Mouse (Mus musculus): ENCODE results near the gene Susd2. TPM values are rescaled to one million over a fixed set of nuclear protein-coding genes. Genes with fewer than 3 reads are reported as not detected.

Gene Susd2
- total and polyA plus RNA-seq, 2 experiments from 2014 or later: 3.6 to 6.1 TPM

DNA sequence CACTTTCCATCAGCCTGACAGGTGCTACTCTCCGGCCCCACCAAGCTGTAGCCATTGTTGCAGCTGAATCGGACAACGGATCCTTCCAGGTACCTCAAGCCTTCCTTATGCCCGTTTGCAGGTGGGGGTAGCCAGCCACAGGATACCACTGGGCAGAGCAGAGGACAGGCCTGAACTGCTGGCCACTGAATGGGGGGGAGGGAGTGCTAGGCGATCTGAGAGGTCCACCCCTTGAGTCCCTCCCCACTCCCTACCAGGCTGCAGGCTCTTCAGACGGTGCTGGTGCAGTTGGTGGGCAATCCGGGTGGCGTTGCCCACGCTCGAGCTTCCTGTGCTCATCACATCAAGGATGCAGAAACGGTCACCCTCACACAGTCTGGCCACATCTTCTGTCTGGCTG, 6.1 kb downstream of the Susd2 start:
- Histone ChIP-seq H3K9ac (replicated peaks; ENCODE audit: low read depth, low read length) (no peak overlapping the region), H3K36me3 (replicated peaks; ENCODE audit: control insufficient read depth, insufficient read depth, low read length) (no peaks in the 10 kb centered on the region), H3K4me1 (ENCODE audit: control insufficient read depth, insufficient read depth) (peaks cover 4% of the 10 kb centered on the region; the same call in 1 of the 2 replicates), H3K4me3 (ENCODE audit: low read depth, low read length) (no peak overlapping the region), H3K4me2 (ENCODE audit: low read depth, low read length) (no peak overlapping the region), H3K9me3 (replicated peaks; ENCODE audit: control insufficient read depth, low read length) (no peaks in the 10 kb centered on the region), H3K27me3 (ENCODE audit: control insufficient read depth, insufficient read depth, low read length) (no peaks in the 10 kb centered on the region), H3K27ac (ENCODE audit: low read depth) (no peak overlapping the region)
- 80% methylated on average over 11 of the region's 11 CpGs for WGBS
- TF ChIP-seq EP300 (IDR thresholded peaks at IDR 0.05; ENCODE audit: low read depth): no peak
- TF ChIP-seq CTCF (IDR thresholded peaks at IDR 0.05; ENCODE audit: low read depth): no peak
- no peak for ATAC-seq (ENCODE audit: insufficient read depth, low read depth)
- no peak for DNase-seq (ENCODE audit: low spot score)

DNA sequence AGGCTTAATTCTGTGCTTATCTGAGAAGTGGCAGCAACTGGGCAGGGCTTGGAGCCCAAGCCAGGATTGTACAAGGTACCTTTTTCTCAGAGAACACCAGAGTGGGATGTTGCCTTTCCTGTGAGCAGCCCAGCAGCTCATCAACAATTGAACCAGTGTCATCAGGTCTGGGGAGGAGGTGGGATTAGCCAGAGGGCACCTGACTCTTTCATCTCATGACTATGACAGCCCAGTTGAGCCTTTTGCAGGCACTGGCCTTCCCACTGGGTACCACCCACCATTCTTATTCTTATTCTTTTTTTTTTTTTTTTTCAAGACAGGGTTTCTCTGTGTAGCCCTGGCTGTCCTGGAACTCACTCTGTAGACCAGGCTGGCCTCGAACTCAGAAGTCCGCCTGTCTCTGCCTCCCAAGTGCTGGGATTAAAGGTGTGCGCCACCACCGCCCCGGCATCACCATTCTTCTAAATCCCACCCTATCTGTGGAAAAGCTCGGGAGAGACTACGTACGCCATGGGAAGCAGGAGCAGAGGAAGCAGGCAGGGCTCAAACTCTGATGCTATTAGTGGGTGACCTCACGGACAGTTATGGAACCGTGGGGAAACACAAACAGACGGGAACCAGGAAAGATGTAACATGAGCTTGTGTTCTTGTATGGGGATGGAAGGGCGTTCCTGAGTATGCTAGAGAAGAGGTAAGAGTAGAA, 7.6 kb downstream of the Susd2 start:
- no peak for ATAC-seq (ENCODE audit: insufficient read depth, low read depth)
- TF ChIP-seq CTCF (IDR thresholded peaks at IDR 0.05; ENCODE audit: low read depth): no peak
- TF ChIP-seq EP300 (IDR thresholded peaks at IDR 0.05; ENCODE audit: low read depth): no peak

DNA sequence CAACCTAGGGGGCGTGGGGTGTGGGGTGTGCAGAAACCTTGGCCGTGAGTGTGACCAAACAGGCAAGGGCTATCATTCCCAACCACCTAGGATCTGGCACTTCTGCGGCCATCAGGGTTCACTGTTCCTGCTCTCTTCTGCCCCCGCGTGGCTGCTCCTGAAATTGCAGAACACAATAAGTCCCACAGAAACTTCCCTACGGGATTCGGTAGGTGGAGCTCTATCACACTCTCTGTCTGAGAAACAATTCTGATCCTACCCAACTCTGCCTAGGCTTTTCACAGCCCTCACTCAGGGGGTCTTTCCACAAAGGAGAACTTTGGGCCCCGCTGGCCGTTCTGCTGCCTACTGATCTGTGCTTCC, 8.1 kb downstream of the Susd2 start:
- Histone ChIP-seq H3K4me3 (ENCODE audit: low read depth, low read length) (no peak overlapping the region), H3K9me3 (replicated peaks; ENCODE audit: control insufficient read depth, low read length) (no peaks in the 10 kb centered on the region), H3K9ac (replicated peaks; ENCODE audit: low read depth, low read length) (no peak overlapping the region), H3K27me3 (ENCODE audit: control insufficient read depth, insufficient read depth, low read length) (no peaks in the 10 kb centered on the region), H3K4me2 (ENCODE audit: low read depth, low read length) (no peak overlapping the region), H3K36me3 (replicated peaks; ENCODE audit: control insufficient read depth, insufficient read depth, low read length) (no peaks in the 10 kb centered on the region), H3K4me1 (ENCODE audit: control insufficient read depth, insufficient read depth) (peaks cover 12% of the 10 kb centered on the region; the same call in 1 of the 2 replicates), H3K27ac (ENCODE audit: low read depth) (no peak overlapping the region)
- 4% methylated on average over 9 of the region's 9 CpGs for WGBS
- DNase-seq (ENCODE audit: low spot score) (peak; percentile 84), ATAC-seq (ENCODE audit: insufficient read depth, low read depth) (peak; percentile 40; the same call in 1 of the 2 replicates)
- TF ChIP-seq CTCF (IDR thresholded peaks at IDR 0.05; ENCODE audit: low read depth): peak; percentile 99
- no peak for TF ChIP-seq EP300 (IDR thresholded peaks at IDR 0.05; ENCODE audit: low read depth)

More for the DNA sequence above, 7.6 kb downstream of the Susd2 start:
- Histone ChIP-seq H3K4me1 (ENCODE audit: control insufficient read depth, insufficient read depth) (peaks cover 12% of the 10 kb centered on the region; the same call in 1 of the 2 replicates), H3K4me3 (ENCODE audit: low read depth, low read length) (no peak overlapping the region), H3K27ac (ENCODE audit: low read depth) (no peak overlapping the region), H3K4me2 (ENCODE audit: low read depth, low read length) (no peak overlapping the region), H3K9ac (replicated peaks; ENCODE audit: low read depth, low read length) (no peak overlapping the region), H3K36me3 (replicated peaks; ENCODE audit: control insufficient read depth, insufficient read depth, low read length) (no peaks in the 10 kb centered on the region), H3K9me3 (replicated peaks; ENCODE audit: control insufficient read depth, low read length) (no peaks in the 10 kb centered on the region), H3K27me3 (ENCODE audit: control insufficient read depth, insufficient read depth, low read length) (no peaks in the 10 kb centered on the region)
- DNase-seq (ENCODE audit: low spot score): no peak
- 87% methylated on average over 11 of the region's 12 CpGs for WGBS

DNA sequence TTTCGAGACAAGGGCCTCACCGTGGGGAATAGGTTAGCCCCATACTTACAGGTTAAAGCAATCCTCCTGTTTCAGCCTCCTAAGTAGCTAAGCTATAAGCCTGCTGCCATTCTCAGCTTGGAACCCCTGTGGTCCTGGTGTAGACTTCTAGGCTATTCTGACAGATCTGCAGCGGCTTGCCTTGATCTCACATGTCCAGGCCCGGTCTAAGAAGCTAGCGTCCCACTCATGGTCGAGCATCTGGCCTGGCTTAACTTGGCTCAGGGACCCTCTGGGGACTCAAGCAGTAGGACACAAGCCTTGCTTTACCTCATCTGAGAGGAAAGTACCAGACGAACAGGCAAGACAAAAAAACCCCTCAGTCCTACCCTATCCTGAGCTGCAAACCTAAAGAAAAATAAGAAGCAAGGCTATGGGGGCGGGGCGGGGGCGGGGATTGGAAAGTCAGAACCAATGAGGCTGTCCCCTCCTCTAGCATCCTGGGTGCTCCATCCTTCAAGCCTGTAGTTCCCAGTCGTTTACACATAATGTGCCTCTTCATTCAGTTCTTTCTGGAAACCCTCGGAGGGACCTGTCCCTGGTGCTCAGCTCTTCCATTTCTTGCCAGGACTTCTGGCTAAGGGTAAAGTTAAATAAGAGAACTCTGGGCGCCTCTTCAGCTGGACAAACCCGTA, 8.7 kb downstream of the Susd2 start:
- DNase-seq (ENCODE audit: low spot score) (no peak), ATAC-seq (ENCODE audit: insufficient read depth, low read depth) (no peak)
- 63% methylated on average over 14 of the region's 14 CpGs for WGBS
- Histone ChIP-seq H3K9ac (replicated peaks; ENCODE audit: low read depth, low read length) (no peak overlapping the region), H3K36me3 (replicated peaks; ENCODE audit: control insufficient read depth, insufficient read depth, low read length) (no peaks in the 10 kb centered on the region), H3K4me2 (ENCODE audit: low read depth, low read length) (no peak overlapping the region), H3K27ac (ENCODE audit: low read depth) (no peak overlapping the region), H3K27me3 (ENCODE audit: control insufficient read depth, insufficient read depth, low read length) (no peaks in the 10 kb centered on the region), H3K9me3 (replicated peaks; ENCODE audit: control insufficient read depth, low read length) (no peaks in the 10 kb centered on the region), H3K4me3 (ENCODE audit: low read depth, low read length) (no peak overlapping the region), H3K4me1 (ENCODE audit: control insufficient read depth, insufficient read depth) (peaks cover 12% of the 10 kb centered on the region; the same call in 1 of the 2 replicates)
- TF ChIP-seq CTCF (IDR thresholded peaks at IDR 0.05; ENCODE audit: low read depth) (no peak), EP300 (IDR thresholded peaks at IDR 0.05; ENCODE audit: low read depth) (no peak)

DNA sequence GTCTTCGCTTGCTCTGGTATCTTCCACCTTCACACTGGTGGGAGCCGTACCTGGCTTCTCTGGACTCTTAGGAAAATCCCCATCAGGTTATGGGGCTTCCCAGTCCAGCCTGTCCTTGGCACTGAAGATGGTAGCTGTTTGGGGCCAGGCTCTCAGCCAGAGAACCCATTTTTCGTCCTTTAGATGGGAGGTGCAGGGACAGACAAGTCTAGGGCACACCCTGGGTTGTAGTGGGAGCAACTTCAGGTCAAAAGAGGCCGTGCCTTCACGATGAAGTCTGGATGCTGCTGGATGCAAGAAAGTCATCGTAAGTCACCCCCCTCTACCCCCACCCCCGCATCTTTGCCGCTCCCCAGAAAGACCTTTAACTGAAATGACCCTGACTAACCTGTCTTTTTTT, 9.2 kb downstream of the Susd2 start:
- Histone ChIP-seq H3K9ac (replicated peaks; ENCODE audit: low read depth, low read length) (no peak overlapping the region), H3K4me1 (ENCODE audit: control insufficient read depth, insufficient read depth) (peaks cover 12% of the 10 kb centered on the region; the same call in 1 of the 2 replicates), H3K4me3 (ENCODE audit: low read depth, low read length) (no peak overlapping the region), H3K36me3 (replicated peaks; ENCODE audit: control insufficient read depth, insufficient read depth, low read length) (no peaks in the 10 kb centered on the region), H3K9me3 (replicated peaks; ENCODE audit: control insufficient read depth, low read length) (no peaks in the 10 kb centered on the region; the same call in 1 of the 2 replicates), H3K4me2 (ENCODE audit: low read depth, low read length) (no peak overlapping the region), H3K27me3 (ENCODE audit: control insufficient read depth, insufficient read depth, low read length) (no peaks in the 10 kb centered on the region), H3K27ac (ENCODE audit: low read depth) (no peak overlapping the region)
- no peak for DNase-seq (ENCODE audit: low spot score)
- ATAC-seq (ENCODE audit: insufficient read depth, low read depth): no peak
- no peak for TF ChIP-seq CTCF (IDR thresholded peaks at IDR 0.05; ENCODE audit: low read depth)
- no peak for TF ChIP-seq EP300 (IDR thresholded peaks at IDR 0.05; ENCODE audit: low read depth)
- 91% methylated on average over 8 of the region's 8 CpGs for WGBS
